Mouse (Mus musculus) thymus, postnatal 14 days (tissue): ENCODE measurements around the gene Lmbrd1.
"Not testable (repeated sequence)": the region's sequence is repeated elsewhere in the genome, so short reads cannot be mapped to it uniquely, and the experiment has no call there.

Source experiments
- DNase-seq: peaks from one replicate; pipeline ENCODE4 v3.0.0; 2021

The Lmbrd1 gene

DNA sequence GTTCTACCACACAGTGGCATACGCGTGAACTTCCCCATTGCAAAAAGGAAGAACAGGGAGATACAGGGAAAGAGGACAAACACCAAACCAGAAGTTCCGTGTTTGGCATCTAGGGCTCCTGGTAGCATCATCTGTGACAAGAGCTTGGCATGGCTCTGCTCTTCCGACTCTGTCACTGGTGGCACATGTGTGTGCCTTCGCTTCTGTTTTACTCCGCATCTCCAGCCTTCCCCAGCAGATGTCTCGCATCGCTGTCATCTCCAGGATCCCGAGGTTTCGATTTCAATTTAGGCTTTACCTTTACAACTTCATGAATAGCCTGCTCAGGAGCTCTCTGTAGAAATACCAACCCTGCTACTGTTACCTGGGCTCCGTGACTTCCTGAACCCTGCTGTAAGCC lies 51.4 kb downstream of the Lmbrd1 start:
- DNase-seq, result no peak

- no peak for DNase-seq
Measured at GRCm38 (mm10) chr1:24732286-24732685, 53.9 kb downstream of the Lmbrd1 start.

DNA sequence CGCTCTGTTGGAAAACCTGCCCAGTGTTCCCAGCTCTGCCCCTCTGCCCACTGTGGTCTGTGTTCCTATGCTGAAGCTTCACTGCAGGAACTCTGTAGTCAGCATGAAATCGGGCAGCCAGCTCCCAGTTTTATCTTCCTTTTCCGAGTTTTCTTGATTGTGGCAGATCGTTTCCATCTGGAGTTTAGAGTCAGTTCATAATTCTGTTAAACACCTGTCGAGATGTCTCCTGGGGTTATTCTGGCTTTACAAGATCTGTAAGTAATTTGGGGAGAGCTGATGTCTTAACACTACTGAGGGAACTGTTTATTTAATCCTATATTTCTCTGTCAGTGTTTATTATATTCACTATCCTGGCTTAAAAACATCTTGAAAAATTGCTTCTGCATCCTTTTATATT lies 56.4 kb downstream of the Lmbrd1 start:
- no peak for DNase-seq

DNA sequence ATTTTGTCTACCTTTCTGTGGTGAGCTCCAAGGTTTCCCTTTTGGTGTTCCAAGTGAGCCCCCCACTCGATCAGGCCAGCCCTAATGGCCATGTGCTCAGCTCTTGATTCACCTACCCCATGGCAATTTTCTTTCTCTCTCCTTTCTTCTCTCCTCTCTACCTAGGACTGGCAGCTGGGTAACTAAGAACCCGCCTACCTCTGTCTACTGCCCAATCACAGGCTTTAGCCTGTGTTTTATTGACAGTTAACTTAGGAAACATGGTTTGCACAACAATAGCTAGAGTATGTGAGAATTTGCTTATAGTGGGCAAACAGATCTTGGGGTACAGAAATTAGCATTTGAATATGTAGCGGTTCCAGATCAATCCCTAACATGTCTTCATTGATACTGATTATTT lies 62.5 kb downstream of the Lmbrd1 start:
- DNase-seq, result no peak

DNA sequence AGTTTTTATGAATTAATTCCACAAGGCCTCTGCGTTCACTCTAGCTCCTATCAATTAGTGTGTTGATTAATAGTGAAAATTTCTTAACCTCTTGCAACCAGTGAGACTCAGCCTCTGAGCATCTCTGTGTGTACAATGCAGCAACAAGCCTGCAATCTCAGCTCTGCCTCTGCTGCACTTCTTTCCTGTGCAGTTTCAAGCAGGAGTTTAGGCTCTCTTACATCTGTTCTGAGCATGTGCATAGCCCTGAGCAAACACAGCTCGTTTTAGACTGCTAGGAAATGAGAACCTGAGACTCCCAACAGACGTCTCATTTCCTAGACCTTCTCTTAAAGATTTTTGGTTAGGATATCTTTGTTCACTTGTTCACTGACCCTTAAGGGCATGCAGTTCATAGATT lies 63.1 kb downstream of the Lmbrd1 start:
- DNase-seq, result no peak

GRCm38 (mm10) chr1:24743191-24743924 lies 64.9 kb downstream of the Lmbrd1 start:
- no peak for DNase-seq

DNA sequence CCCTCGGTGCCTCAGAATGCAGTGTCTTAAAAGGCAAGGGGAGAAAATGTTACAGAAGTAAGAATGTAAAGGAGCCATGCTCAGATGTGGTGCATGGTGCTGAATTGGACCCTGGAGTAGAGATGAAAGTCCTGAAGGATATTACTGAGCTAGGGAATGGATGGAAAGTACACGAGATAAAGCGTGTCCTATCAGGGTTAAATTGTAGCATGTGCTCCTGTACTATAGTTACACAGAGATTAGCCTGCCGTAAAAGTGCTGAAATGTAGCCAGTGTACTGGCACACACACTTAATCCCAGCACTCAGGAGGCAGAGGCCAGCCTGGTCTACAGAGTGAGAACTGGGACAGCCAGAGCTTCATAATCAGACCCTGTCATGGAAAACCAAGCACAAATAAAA lies 74.3 kb downstream of the Lmbrd1 start:
- no peak for DNase-seq

GRCm38 (mm10) chr1:24758516-24758915 lies 80.1 kb downstream of the Lmbrd1 start:
- DNase-seq, result no peak

DNA sequence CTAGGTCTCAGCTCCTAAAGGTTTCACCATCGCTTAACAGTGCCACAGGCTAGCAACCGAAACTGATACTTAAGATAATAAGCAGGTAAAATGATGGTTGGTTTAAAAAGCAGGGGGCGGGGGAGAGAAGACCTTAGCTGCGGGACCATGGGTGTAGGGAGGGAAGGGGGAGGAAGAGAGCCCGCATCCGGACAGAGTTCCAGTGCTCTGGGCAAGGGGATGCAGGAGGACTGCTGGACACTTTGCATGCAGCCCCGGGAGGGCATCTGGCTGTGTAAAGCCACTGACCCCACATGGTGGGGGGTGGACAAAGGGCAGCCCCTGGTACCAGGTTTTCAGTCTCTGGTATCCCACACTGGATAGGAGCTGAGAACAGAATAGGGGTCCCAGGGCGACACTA lies 88.0 kb downstream of the Lmbrd1 start:
- DNase-seq, result no peak

GRCm38 (mm10) chr1:24767197-24767596 lies 88.8 kb downstream of the Lmbrd1 start:
- not testable (repeated sequence) for DNase-seq

- DNase-seq, result no peak
Measured at GRCm38 (mm10) chr1:24773642-24774041, 95.2 kb downstream of the Lmbrd1 start.

DNA sequence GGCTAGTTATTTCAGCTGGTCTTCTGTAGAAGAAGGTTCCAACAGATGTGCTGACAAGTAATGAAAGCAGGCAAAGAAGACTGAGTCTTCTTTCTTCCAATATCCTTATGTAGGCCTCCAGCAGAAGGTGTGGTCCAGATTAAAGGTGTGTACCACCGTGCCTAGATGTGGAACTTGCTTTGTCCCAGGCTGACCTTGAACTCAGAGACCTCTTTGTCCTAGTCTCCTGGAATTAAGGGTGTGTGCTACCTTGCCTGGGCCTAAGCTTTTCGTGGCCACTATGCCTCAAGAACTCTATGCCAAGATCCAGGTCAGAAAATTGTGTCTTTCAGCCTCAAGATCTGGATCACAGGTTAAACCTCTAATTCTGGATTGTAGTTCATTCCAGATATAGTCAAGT lies 98.1 kb downstream of the Lmbrd1 start:
- DNase-seq, result no peak

DNA sequence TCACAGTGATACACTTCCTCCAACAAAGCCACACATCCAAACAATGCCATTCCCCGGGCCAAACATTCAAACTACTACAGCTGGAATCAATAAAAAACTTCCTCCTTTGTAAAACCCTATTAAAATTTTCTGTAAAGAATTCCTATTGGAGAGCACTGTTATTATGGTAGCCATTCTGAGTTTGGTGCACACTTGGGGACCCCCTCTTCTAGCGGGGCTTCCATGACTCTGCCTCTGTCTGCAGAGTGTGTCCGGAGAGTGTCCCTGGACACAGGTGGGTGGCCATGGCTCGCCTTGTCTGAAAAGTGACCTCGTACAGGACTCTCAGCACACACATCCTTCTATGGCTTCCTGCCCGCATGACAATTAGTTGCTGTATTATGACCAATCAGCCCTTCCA lies 114.7 kb downstream of the Lmbrd1 start:
- DNase-seq, result no peak

DNA sequence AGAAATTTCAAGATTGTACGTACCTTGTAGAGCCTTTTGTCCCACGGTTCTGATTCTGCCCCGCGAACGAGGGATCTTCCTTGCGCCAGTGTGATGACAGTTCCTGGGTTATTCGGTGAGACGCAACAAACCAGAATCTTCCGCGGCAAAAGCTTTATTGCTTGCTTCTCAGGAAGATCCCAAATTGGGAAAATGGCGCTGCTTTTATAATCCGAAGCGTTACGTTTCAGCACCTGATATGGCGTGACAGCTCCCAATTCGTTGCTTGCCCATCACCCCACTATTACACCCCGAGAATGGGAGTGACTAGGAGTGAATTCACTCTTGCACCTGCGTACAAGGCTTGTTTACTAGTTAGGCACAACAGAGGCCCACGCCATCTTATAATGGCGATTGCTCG lies 129.5 kb downstream of the Lmbrd1 start:
- not testable (repeated sequence) for DNase-seq
